Mouse (Mus musculus) kidney, postnatal 36 days (tissue): ENCODE results near the gene Stox2.

Experiments
- DNase-seq, 2 experiments: peaks; one replicate each; pipeline ENCODE4 v3.0.0; 2021 to 2022; ENCODE audit warnings: mixed read lengths in 2 of 2

Gene Stox2

DNA sequence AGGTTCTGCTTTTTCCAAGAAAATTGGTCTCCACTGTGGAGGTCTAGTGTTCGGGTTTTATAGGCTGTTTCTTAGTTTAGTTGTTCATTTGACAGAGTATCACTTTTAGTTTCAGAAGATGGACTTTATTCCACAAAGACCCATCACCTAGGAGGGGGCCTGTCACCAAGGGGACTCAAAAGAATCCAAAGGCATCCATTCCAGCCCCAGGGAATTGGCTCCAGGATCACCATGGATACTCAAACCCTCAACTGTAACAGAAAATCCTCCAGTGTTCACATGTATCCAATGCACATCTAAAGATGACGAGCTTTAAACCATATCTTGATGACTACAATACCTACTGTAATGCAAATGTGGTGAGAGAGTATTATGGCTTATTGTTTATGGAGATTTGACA, 267.4 kb downstream of the Stox2 start:
- no peak for DNase-seq

- no peak for DNase-seq
These were observed 272.3 kb downstream of the Stox2 start for GRCm38 (mm10) chr8:47173823-47174222.

- no peak for DNase-seq
These were observed 273.3 kb downstream of the Stox2 start for GRCm38 (mm10) chr8:47172848-47173247.

- DNase-seq: no peak
These were observed 285.5 kb downstream of the Stox2 start for GRCm38 (mm10) chr8:47160688-47161087.

DNA sequence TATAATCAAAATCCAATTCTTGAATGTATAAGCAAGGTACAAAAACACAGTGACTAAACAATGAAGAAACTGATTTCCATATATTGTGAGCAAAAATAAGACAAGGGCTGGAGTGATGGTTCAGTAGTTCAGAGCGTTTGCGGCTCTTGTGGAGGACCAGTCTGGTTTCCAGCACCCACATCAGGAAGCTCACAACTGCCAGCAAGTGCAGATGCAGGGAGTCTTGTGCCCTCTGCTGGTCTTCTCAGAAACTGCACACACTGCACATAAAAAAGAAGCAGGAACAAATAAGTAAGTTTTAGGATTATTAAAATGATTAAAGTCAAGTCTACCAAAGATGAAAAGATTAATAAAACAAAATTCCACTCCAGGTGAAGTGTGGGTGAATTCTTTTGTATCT, 291.6 kb downstream of the Stox2 start:
- DNase-seq: peak in 1 of 2 experiments; percentile 2

DNA sequence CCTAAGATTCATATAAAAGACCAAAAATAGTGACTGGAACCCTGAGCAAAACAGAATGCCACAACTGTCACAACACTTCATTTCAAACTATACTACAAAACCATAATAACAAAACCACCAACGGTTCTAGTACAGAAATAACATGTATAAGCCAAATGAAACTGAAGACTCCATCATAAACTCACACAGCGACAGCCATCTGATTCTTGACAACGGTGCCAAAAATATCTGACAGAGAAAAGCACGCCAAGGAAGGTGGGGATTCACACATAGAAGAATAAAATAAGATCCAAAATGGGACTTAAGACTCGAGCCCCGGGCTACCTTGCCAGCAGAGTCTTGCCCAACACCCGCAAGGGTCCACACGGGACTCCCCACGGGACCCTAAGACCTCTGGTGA, 300.9 kb downstream of the Stox2 start:
- DNase-seq: no peak

DNA sequence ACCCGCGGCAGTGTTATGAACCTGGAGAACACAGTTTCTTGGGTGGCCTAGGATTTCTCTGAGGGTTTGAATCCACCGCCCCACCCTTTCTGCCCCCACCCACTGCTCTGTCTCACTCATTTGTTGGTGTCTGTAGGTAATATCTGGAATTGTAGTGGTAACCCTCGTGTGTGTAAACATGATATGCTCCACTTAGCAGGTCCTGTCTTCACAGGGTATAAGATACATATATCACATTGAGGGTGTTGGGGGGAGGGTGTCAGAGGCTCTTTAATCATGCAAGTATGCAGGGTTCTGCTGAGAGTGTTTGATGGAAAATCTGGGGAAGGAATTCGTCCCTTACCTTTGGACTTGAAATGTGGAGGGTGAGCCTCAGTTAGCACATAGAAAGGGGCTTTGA, 310.1 kb downstream of the Stox2 start:
- DNase-seq: no peak

DNA sequence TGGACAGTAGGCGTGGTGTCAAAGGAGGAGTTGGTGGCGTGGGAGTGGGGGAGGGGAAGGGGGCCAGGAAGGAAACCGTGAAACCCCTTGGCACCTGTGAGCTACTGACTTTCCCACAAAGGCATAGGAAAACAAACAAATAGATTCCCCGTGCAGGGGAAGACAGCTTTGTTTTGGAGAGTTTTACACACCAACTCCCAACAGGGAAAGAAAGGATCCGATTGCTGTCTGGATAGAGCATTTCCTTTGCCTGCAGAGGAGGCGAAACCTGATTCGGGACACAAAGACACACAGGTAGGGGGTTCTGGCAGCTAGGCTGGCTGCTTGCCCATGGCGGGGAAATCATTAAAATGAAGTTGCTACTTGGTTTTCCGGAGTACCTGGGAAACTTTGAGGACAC, 310.6 kb downstream of the Stox2 start:
- peak; percentile 33 to 71 for DNase-seq

DNA sequence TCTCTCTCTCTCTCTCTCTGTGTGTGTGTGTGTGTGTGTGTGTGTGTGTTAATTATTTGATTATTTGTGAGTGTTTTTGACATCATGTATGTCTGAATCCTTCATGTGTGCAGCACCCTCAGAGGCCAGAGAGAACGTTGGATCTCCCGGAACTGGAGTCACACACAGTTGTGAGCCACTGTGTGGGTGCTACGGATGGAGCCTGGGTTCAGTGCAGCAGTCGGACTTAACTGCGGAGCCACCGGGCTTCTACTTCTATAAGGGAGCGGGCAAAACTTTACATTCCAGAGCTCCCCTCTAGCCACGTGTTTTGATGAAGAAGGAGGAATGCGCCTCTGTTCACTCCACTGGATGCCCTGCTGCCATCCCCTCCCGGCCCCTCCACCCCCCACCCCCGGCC, 311.4 kb downstream of the Stox2 start:
- DNase-seq: no peak

GRCm38 (mm10) chr8:47133381-47133780, 312.8 kb downstream of the Stox2 start:
- no peak for DNase-seq
